Mouse (Mus musculus): ENCODE data around the gene Ntm. TPM values are rescaled to one million over a fixed set of nuclear protein-coding genes. Genes with fewer than 3 reads are reported as not detected.

Ntm gene
- 0.51 TPM for polyA plus RNA-seq (2015; fragmentation: Illumina TruSeq; extraction: RNeasy Lipid Tissue Mini Kit (QIAGEN cat#74804); ENCODE audit: insufficient read depth, low replicate concordance)

GRCm38 (mm10) chr9:29962978-29963377, at the start of gene Ntm:
Gene Ntm, minus strand, starts transcription at chr9:29963141.

